Mouse (Mus musculus): ENCODE results near the gene Tdrd7. TPM values are rescaled to one million over a fixed set of nuclear protein-coding genes. Genes with fewer than 3 reads are reported as not detected.

Gene Tdrd7
- polyA plus RNA-seq, 1 experiment from 2014 or later = 30.0 TPM

DNA sequence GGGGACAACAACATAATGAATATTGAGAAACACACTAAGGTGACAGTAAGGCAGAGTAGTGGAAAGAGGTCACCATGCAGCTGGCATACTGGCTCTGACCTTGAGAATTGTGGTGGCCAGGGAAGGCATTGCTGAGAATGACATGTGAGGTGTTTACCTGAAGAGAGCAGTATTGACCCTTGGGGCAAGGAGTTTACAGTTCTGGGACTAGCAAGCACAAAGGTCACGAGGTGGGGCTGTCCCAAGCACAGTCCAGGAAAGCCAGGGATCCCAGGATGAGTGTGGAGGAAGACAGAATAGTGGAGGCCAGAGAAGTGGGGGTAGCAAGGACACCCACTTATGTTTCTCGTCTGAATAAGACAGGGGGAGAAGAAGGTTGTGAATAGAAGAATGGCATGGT, 14.8 kb downstream of the Tdrd7 start:
- no peak overlapping the region for H3K4me3 ChIP-seq
- 67% methylated on average over 2 of the region's 2 CpGs for WGBS
- no peak overlapping the region for H3K9ac ChIP-seq
- no peak overlapping the region for H3K4me2 ChIP-seq
- no peaks in the 10 kb centered on the region for H3K36me3 ChIP-seq
- peaks cover 3% of the 10 kb centered on the region for H3K27me3 ChIP-seq
- no peaks in the 10 kb centered on the region for H3K9me3 ChIP-seq
- ATAC-seq (ENCODE audit: low FRiP score, low read depth) = no peak
- no peaks in the 10 kb centered on the region for H3K4me1 ChIP-seq (replicated peaks)
- no peak overlapping the region for H3K27ac ChIP-seq (replicated peaks)

- Histone ChIP-seq H3K36me3 (no peaks in the 10 kb centered on the region), H3K9me3 (no peaks in the 10 kb centered on the region), H3K9ac (no peak overlapping the region), H3K27me3 (peaks cover 3% of the 10 kb centered on the region), H3K27ac (replicated peaks) (no peak overlapping the region), H3K4me1 (replicated peaks) (no peaks in the 10 kb centered on the region), H3K4me3 (no peak overlapping the region), H3K4me2 (no peak overlapping the region)
- ATAC-seq (ENCODE audit: low FRiP score, low read depth) = no peak
Measured at GRCm38 (mm10) chr4:45981054-45981453, 15.9 kb downstream of the Tdrd7 start.

DNA sequence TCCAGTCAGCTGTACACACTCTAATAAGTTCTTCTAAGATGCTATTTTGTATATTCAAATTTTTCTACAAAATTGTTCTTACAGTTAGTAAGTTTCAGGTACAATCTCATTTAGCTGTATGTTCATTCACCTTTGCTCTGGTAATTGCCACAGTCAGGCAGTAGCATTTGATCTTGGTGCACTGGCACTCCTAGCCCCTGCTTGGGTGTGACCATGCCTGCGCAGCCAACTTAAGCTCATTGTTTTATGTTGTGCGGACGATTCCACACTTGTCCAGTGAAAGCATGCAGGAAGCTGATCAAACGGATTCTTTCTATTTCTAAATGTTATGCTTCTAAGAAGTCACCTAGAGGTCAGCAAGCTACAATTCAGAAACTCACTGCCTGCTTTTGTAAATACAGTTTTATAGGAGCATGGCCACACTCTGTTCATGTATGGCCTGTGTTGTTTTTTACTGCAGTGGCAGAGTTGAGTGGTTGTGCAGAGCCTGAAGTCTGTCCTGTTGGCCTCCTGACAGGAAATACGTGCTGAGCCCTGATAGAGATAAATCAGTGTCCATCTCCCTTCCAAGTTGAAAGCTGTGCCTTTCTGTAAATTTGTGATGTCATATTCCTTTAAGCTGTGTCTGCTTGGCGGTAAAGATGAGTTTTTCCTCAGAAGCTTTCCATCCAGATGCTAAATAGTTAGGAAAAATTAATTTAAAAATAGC, 25.4 kb downstream of the Tdrd7 start:
- no peak overlapping the region for H3K27ac ChIP-seq (replicated peaks)
- H3K4me3 ChIP-seq = no peak overlapping the region
- H3K4me1 ChIP-seq (replicated peaks) = no peaks in the 10 kb centered on the region
- ATAC-seq (ENCODE audit: low FRiP score, low read depth) = no peak
- H3K4me2 ChIP-seq = no peak overlapping the region
- no peaks in the 10 kb centered on the region for H3K9me3 ChIP-seq
- H3K27me3 ChIP-seq = no peaks in the 10 kb centered on the region
- no peak overlapping the region for H3K9ac ChIP-seq
- 71% methylated on average over 6 of the region's 6 CpGs for WGBS
- peaks cover 18% of the 10 kb centered on the region for H3K36me3 ChIP-seq

DNA sequence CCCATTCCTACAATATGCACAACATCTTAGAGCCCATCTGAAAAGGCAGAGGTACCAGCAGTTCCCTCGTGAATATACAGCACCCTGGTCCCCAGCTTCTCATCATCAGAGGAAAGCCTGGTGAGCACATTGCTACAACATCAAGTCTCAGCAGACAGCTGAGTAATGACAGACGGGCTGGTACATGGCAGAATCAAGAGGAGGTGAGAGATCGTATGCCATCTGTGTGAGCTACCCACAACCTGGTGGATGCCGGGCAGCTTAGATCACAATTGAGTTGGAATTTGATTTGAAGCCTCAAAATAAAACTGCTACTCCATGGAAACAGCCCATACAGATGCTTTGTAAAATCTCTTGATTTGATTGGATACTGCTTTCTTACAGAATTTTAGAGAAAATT, 33.4 kb downstream of the Tdrd7 start:
- WGBS = 88% methylated on average over 4 of the region's 4 CpGs
- H3K9me3 ChIP-seq = no peaks in the 10 kb centered on the region
- H3K27ac ChIP-seq (replicated peaks) = no peak overlapping the region
- H3K27me3 ChIP-seq = no peaks in the 10 kb centered on the region
- H3K4me1 ChIP-seq (replicated peaks) = no peaks in the 10 kb centered on the region
- no peak overlapping the region for H3K4me2 ChIP-seq
- peaks cover 11% of the 10 kb centered on the region; the same call in 1 of the 2 replicates for H3K36me3 ChIP-seq
- ATAC-seq (ENCODE audit: low FRiP score, low read depth) = no peak
- no peak overlapping the region for H3K9ac ChIP-seq
- H3K4me3 ChIP-seq = no peak overlapping the region

DNA sequence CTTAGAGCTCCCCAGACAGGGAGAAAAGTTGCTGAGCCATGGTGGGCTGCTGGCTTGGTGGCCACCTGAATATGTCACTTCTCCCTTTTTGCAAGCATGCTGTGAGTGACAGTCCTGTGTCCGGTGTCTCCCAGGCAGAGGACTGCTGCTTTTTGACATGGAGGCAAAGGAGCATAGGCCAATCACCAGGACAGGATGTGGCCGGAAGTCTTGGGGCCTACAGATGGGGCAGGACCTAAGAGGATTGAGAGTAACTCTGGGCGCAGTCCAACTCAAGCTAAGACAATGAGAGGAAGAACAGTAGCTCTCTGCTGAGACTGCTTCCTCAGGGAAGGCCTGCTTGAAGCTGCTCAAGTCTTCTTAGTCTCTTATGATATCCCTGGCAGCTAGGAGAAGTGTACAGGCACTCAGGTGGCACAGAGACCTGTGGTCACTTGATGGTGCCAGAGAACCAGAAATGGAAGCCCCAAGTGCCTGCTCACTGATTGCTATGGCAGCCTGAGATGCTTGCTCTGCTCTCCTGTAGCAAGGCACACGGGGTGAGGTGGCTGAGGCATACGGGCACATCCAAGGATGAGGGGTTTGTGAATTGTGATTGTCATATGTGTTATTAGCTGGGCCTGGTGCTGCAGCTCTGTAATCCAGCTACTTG, 43.1 kb downstream of the Tdrd7 start:
- Histone ChIP-seq H3K4me3 (no peak overlapping the region), H3K9ac (no peak overlapping the region), H3K36me3 (peaks cover 41% of the 10 kb centered on the region), H3K4me1 (replicated peaks) (no peaks in the 10 kb centered on the region), H3K27ac (replicated peaks) (no peak overlapping the region), H3K4me2 (no peak overlapping the region), H3K9me3 (no peaks in the 10 kb centered on the region), H3K27me3 (no peaks in the 10 kb centered on the region)
- no peak for ATAC-seq (ENCODE audit: low FRiP score, low read depth)
- WGBS = 90% methylated on average over 5 of the region's 5 CpGs

DNA sequence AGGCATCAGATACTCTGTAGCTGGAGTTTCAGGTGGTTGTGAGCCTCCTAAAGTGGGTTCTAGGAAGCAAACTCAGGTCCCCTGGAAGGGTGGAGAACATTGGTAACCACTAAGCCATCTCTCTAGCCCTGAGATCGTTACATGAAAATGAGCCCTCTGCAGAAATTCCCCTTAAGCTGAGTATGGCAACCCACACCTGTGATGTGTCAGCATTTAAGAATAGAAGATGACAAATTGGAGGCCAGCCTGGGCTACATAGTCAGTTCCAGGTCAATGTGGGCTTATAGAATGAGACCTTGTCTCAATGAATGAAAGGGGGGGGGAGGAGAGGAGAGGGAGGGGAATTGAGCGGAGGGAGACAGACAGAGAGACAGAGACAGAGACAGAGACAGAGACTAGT, 46.6 kb downstream of the Tdrd7 start:
- 89% methylated on average over 2 of the region's 2 CpGs for WGBS
- ATAC-seq (ENCODE audit: low FRiP score, low read depth) = no peak
- H3K36me3 ChIP-seq = peaks cover 32% of the 10 kb centered on the region

DNA sequence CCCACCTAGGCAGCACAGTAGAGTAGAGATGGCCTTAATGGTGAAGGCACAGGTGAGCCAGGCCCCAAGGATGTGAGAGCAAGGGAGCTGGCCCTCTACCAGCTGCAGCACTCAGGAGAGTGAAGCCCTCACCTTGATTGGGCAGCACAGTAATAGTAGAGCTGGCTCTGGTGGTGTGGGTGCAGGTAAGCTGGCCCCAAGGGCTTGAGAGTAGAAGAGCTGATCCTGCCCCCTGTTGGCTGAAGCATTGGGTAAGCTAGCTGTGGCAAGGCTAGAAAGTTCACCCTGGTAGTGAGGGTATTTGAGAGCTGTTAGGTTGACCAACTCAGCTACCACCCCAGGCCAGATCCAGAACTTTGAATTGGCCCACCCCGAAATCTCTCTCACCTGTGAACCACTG, 50.5 kb downstream of the Tdrd7 start:
- no peak for ATAC-seq (ENCODE audit: low FRiP score, low read depth)
- H3K9ac ChIP-seq = no peak overlapping the region
- no peaks in the 10 kb centered on the region for H3K9me3 ChIP-seq
- H3K27ac ChIP-seq (replicated peaks) = no peak overlapping the region
- H3K4me1 ChIP-seq (replicated peaks) = no peaks in the 10 kb centered on the region
- no peaks in the 10 kb centered on the region for H3K27me3 ChIP-seq
- no peak overlapping the region for H3K4me3 ChIP-seq
- H3K36me3 ChIP-seq = peaks cover 26% of the 10 kb centered on the region
- H3K4me2 ChIP-seq = no peak overlapping the region
- WGBS = 89% methylated on average over 1 of the region's 1 CpGs

More for the DNA sequence above, 46.6 kb downstream of the Tdrd7 start:
- H3K9ac ChIP-seq = no peak overlapping the region
- no peaks in the 10 kb centered on the region for H3K27me3 ChIP-seq
- H3K4me3 ChIP-seq = no peak overlapping the region
- H3K27ac ChIP-seq (replicated peaks) = no peak overlapping the region
- H3K4me1 ChIP-seq (replicated peaks) = no peaks in the 10 kb centered on the region
- H3K4me2 ChIP-seq = no peak overlapping the region
- H3K9me3 ChIP-seq = no peaks in the 10 kb centered on the region

DNA sequence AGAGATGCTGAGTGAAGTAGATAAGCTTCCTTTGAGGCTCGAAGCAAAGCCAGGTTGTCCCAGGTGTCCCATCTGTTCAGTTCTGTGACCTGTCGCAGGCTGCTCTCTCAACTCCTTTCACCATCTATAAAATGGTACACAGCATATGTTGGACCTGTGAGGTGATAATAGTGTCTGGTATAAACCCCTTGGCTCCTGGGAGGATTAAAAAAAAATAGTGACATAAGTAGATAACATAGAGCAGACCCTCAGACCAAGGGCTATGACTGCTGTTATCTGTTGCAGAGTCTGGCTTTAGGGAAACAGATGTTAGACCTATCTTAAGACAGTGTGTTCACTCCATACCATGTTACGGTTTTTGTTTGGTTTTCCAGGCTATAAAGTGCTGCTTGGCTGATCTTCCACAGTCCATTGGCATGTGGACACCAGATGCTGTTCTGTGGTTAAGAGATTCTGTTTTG, 57.9 kb downstream of the Tdrd7 start:
- WGBS = 80% methylated on average over 3 of the region's 3 CpGs

DNA sequence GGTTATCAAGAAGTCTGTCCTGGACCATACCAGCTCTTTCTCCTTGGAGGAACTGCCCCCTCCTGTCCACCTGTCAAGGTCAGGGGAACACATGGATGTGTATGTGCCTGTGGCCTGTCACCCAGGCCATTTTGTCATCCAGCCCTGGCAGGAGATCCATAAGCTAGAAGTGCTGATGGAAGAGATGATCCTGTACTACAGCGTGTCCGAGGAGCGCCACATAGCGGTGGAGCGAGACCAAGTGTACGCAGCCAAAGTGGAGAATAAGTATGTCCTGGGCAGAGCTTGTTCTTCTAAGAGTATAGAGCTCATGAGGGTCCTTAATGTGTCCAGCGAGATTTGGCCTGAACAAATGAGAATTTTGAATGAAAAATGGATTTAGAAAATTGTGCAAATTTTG, 60.8 kb downstream of the Tdrd7 start:
- peaks cover 9% of the 10 kb centered on the region for H3K36me3 ChIP-seq
- H3K4me1 ChIP-seq (replicated peaks) = no peaks in the 10 kb centered on the region; the same call in 1 of the 2 replicates
- no peak for ATAC-seq (ENCODE audit: low FRiP score, low read depth)
- H3K4me2 ChIP-seq = no peak overlapping the region
- WGBS = 45% methylated on average over 7 of the region's 7 CpGs
- H3K27ac ChIP-seq (replicated peaks) = no peak overlapping the region
- no peaks in the 10 kb centered on the region for H3K27me3 ChIP-seq
- H3K9me3 ChIP-seq = no peaks in the 10 kb centered on the region
- H3K4me3 ChIP-seq = no peak overlapping the region
- no peak overlapping the region for H3K9ac ChIP-seq

More for the DNA sequence above, 57.9 kb downstream of the Tdrd7 start:
- Histone ChIP-seq H3K36me3 (peaks cover 17% of the 10 kb centered on the region), H3K4me2 (no peak overlapping the region), H3K9ac (no peak overlapping the region), H3K27ac (replicated peaks) (no peak overlapping the region), H3K4me3 (no peak overlapping the region), H3K4me1 (replicated peaks) (no peaks in the 10 kb centered on the region; the same call in 1 of the 2 replicates), H3K9me3 (no peaks in the 10 kb centered on the region), H3K27me3 (no peaks in the 10 kb centered on the region)
- ATAC-seq (ENCODE audit: low FRiP score, low read depth) = no peak

DNA sequence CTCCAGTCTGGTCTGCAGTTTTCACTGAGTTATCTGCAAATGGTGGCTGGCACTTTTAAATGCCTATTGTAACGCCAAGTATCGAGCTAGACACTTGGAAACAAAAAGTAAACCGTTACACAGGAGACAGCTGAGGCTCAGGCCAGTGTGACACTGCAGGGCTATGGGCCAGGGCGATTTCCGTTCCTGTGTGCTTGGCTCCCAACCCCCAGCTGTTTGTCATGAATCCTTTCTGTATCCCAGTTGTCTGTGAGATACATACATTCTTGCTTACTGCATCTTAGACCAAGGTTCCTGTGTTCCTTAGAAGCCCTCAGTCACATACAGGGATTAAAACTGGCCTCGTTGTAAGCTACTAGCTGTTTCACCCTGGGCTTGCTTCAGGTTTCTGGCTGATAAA, 63.1 kb downstream of the Tdrd7 start:
- H3K4me3 ChIP-seq = no peak overlapping the region
- no peaks in the 10 kb centered on the region for H3K27me3 ChIP-seq
- 63% methylated on average over 6 of the region's 6 CpGs for WGBS
- no peak overlapping the region for H3K27ac ChIP-seq (replicated peaks)
- H3K9me3 ChIP-seq = no peaks in the 10 kb centered on the region
- no peak for ATAC-seq (ENCODE audit: low FRiP score, low read depth)
- H3K9ac ChIP-seq = no peak overlapping the region
- H3K4me1 ChIP-seq (replicated peaks) = no peaks in the 10 kb centered on the region; the same call in 1 of the 2 replicates
- H3K36me3 ChIP-seq = 0 out of 2 replicates have a peak, but pooled peaks cover 3% of the 10 kb centered on the region
- no peak overlapping the region for H3K4me2 ChIP-seq

GRCm38 (mm10) chr4:46028781-46029180, 63.6 kb downstream of the Tdrd7 start:
- Histone ChIP-seq H3K9ac (no peak overlapping the region), H3K9me3 (no peaks in the 10 kb centered on the region), H3K27ac (replicated peaks) (no peak overlapping the region), H3K4me2 (no peak overlapping the region), H3K27me3 (no peaks in the 10 kb centered on the region), H3K36me3 (0 out of 2 replicates have a peak, but pooled peaks cover 3% of the 10 kb centered on the region), H3K4me1 (replicated peaks) (no peaks in the 10 kb centered on the region; the same call in 1 of the 2 replicates), H3K4me3 (no peak overlapping the region)
- WGBS = 87% methylated on average over 4 of the region's 4 CpGs
- no peak for ATAC-seq (ENCODE audit: low FRiP score, low read depth)

DNA sequence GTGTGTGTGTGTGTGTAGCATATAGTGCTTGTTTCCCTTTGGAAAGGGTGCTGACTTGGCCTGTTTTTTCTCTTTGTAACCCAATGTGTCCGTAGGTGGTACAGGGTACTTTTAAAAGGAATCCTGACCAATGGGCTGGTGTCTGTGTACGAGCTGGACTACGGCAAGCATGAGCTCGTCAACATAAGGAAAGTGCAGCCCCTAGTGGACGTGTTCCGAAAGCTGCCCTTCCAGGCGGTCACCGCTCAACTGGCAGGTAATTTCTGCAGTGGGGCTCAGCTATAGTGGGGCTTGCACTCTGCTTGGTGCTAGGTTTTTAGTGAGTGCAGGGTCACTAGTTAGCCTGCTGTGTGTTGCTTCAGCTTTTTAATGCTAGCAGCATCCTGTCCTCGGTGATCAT, 64.4 kb downstream of the Tdrd7 start:
- Histone ChIP-seq H3K9me3 (no peaks in the 10 kb centered on the region), H3K27ac (replicated peaks) (no peak overlapping the region), H3K36me3 (0 out of 2 replicates have a peak, but pooled peaks cover 6% of the 10 kb centered on the region), H3K27me3 (no peaks in the 10 kb centered on the region), H3K4me3 (no peak overlapping the region), H3K4me1 (replicated peaks) (no peaks in the 10 kb centered on the region; the same call in 1 of the 2 replicates), H3K4me2 (no peak overlapping the region), H3K9ac (no peak overlapping the region)
- ATAC-seq (ENCODE audit: low FRiP score, low read depth) = no peak
- 53% methylated on average over 9 of the region's 9 CpGs for WGBS
